Mouse (Mus musculus) E14TG2a.4 (cell line): ENCODE results near the gene Med25.

Experiments used
- CTCF ChIP-seq: conservative IDR thresholded peaks from 2 replicates; pipeline ENCODE4 v1.5.1; 2014; ENCODE audit warnings: low read length
- NANOG ChIP-seq: IDR thresholded peaks from 2 replicates; pipeline ENCODE4 v1.6.1; 2014; ENCODE audit warnings: borderline replicate concordance, low read length, mixed read lengths

GRCm38 (mm10) chr7:44864595-44865542 is 27.6 kb downstream of the Med25 start:
- TF ChIP-seq CTCF = no peak
- TF ChIP-seq NANOG = no peak
